Comparison of ENCODE assay signal across 9 mouse cellular contexts in genomic region chr5:44593522-44594218, GRCm38 (mm10).
DNase-seq lines count a peak whose midpoint lies in the region; ATAC-seq and TF ChIP-seq lines count a peak whose summit lies in the region.
"Had no signal": no experiment of that assay in that cellular context is flagged by ENCODE, and none has a peak within 500 bp of the region (broad histone marks: within the 10 kb centered on the region; RNA-seq: fewer than 3 reads in every experiment).

No protein-coding gene starts in this region.

- no peak overlapping the region for H3K4me2 ChIP-seq in forebrain, embryonic 14.5 days (ENCODE audit: low read length)
- H3K4me2 ChIP-seq in forebrain, embryonic 11.5 days (ENCODE audit: low read depth, low read length, severe bottlenecking) = no peak overlapping the region
- no peak overlapping the region for H3K4me2 ChIP-seq in midbrain, embryonic 15.5 days
- no peak overlapping the region; the same call in 1 of the 2 replicates for H3K4me2 ChIP-seq in liver, postnatal 0 days (ENCODE audit: low read depth, low read length)
- H3K4me2 ChIP-seq: liver, embryonic 13.5 days had no signal

- no peaks in the 10 kb centered on the region for H3K4me1 ChIP-seq in forebrain, embryonic 14.5 days (ENCODE audit: control insufficient read depth, insufficient read depth, low read length)
- H3K4me1 ChIP-seq in forebrain, embryonic 11.5 days (replicated peaks; ENCODE audit: control insufficient read depth, insufficient read depth, low read length) = no peaks in the 10 kb centered on the region
- H3K4me1 ChIP-seq in midbrain, embryonic 15.5 days = peaks cover 9% of the 10 kb centered on the region
- H3K4me1 ChIP-seq in liver, postnatal 0 days (ENCODE audit: insufficient read depth) = no peaks in the 10 kb centered on the region
- H3K4me1 ChIP-seq: liver, embryonic 13.5 days had no signal

- H3K27me3 ChIP-seq in forebrain, embryonic 14.5 days (replicated peaks; ENCODE audit: control insufficient read depth, insufficient read depth, low read length) = no peaks in the 10 kb centered on the region
- no peaks in the 10 kb centered on the region for H3K27me3 ChIP-seq in forebrain, embryonic 11.5 days (ENCODE audit: control insufficient read depth, insufficient read depth, low read length)
- H3K27me3 ChIP-seq in midbrain, embryonic 15.5 days (replicated peaks) = no peaks in the 10 kb centered on the region
- H3K27me3 ChIP-seq in liver, postnatal 0 days (ENCODE audit: insufficient read depth, low read length) = no peaks in the 10 kb centered on the region
- H3K27me3 ChIP-seq: liver, embryonic 13.5 days had no signal

- 71% methylated on average over 15 of the region's 15 CpGs for WGBS in forebrain, embryonic 14.5 days
- WGBS in forebrain, embryonic 11.5 days = 82% methylated on average over 15 of the region's 15 CpGs
- WGBS in midbrain, embryonic 15.5 days = 67% methylated on average over 15 of the region's 15 CpGs
- 77% methylated on average over 15 of the region's 15 CpGs for WGBS in liver, postnatal 0 days (ENCODE audit: insufficient replicate concordance)

- no peak overlapping the region for H3K4me3 ChIP-seq in forebrain, embryonic 14.5 days (ENCODE audit: low read depth, low read length)
- H3K4me3 ChIP-seq in forebrain, embryonic 11.5 days (ENCODE audit: low read depth, low read length) = no peak overlapping the region
- no peak overlapping the region for H3K4me3 ChIP-seq in midbrain, embryonic 15.5 days
- no peak overlapping the region for H3K4me3 ChIP-seq in liver, postnatal 0 days (ENCODE audit: low read depth, low read length)
- H3K4me3 ChIP-seq: liver, embryonic 13.5 days had no signal

- DNase-seq in forebrain, embryonic 14.5 days (ENCODE audit: low spot score) = peak; percentile 62
- DNase-seq in forebrain, embryonic 11.5 days (ENCODE audit: low spot score) = no peak
- peak; percentile 16 for DNase-seq in urinary bladder, postnatal 14 days (ENCODE audit: low spot score)
- no peak for DNase-seq in urinary bladder, adult 2 months (ENCODE audit: low spot score)
- DNase-seq in kidney, postnatal 4 days = peak; percentile 38 to 54
- DNase-seq in liver, postnatal 0 days = no peak
- DNase-seq: liver, embryonic 13.5 days had no signal

- TF ChIP-seq EP300 in liver, postnatal 0 days (IDR thresholded peaks at IDR 0.05; ENCODE audit: low read depth) = no peak

- no peak for TF ChIP-seq CTCF in liver, postnatal 0 days (IDR thresholded peaks at IDR 0.05; ENCODE audit: low read depth)

- peak overlapping the region; percentile 10; the same call in 1 of the 2 replicates for H3K27ac ChIP-seq in forebrain, embryonic 14.5 days (ENCODE audit: low read depth, low read length)
- H3K27ac ChIP-seq in forebrain, embryonic 11.5 days (ENCODE audit: low read depth, low read length) = no peak overlapping the region
- H3K27ac ChIP-seq in midbrain, embryonic 15.5 days = peak overlapping the region; percentile 70
- no peak overlapping the region for H3K27ac ChIP-seq in liver, postnatal 0 days (ENCODE audit: low read depth)
- H3K27ac ChIP-seq: liver, embryonic 13.5 days had no signal

- no peak for ATAC-seq in forebrain, embryonic 14.5 days
- no peak for ATAC-seq in forebrain, embryonic 11.5 days (replicated peaks; ENCODE audit: low FRiP score)
- peak; percentile 29; the same call in 1 of the 2 replicates for ATAC-seq in midbrain, embryonic 15.5 days (replicated peaks)
- ATAC-seq in megakaryocyte, adult 5-6 weeks (ENCODE audit: poor library complexity, severe bottlenecking) = no peak
- no peak for ATAC-seq in liver, postnatal 0 days

- H3K36me3 ChIP-seq in forebrain, embryonic 14.5 days (ENCODE audit: control insufficient read depth, insufficient read depth, low read length) = no peaks in the 10 kb centered on the region
- H3K36me3 ChIP-seq in forebrain, embryonic 11.5 days (ENCODE audit: control insufficient read depth, insufficient read depth, low read length) = no peaks in the 10 kb centered on the region
- no peaks in the 10 kb centered on the region for H3K36me3 ChIP-seq in midbrain, embryonic 15.5 days (replicated peaks)
- H3K36me3 ChIP-seq in liver, postnatal 0 days (replicated peaks; ENCODE audit: insufficient read depth, low read length) = no peaks in the 10 kb centered on the region
- H3K36me3 ChIP-seq: liver, embryonic 13.5 days had no signal

- no peak overlapping the region for H3K9ac ChIP-seq in forebrain, embryonic 14.5 days (ENCODE audit: low read length)
- no peak overlapping the region for H3K9ac ChIP-seq in forebrain, embryonic 11.5 days (ENCODE audit: low read length)
- no peak overlapping the region for H3K9ac ChIP-seq in midbrain, embryonic 15.5 days
- H3K9ac ChIP-seq in liver, postnatal 0 days (replicated peaks) = no peak overlapping the region
- H3K9ac ChIP-seq: liver, embryonic 13.5 days had no signal

- H3K9me3 ChIP-seq in forebrain, embryonic 14.5 days (replicated peaks; ENCODE audit: control insufficient read depth, low read length) = no peaks in the 10 kb centered on the region
- no peaks in the 10 kb centered on the region for H3K9me3 ChIP-seq in forebrain, embryonic 11.5 days (ENCODE audit: control insufficient read depth, low read length)
- H3K9me3 ChIP-seq in midbrain, embryonic 15.5 days = no peaks in the 10 kb centered on the region
- H3K9me3 ChIP-seq in liver, postnatal 0 days (ENCODE audit: low read length) = no peaks in the 10 kb centered on the region
- H3K9me3 ChIP-seq: liver, embryonic 13.5 days had no signal

Comparison
In these comparisons a context has a peak if more than half of its experiments do, and no peak if none do; other contexts are left out.
1. DNase-seq: peak in forebrain, embryonic 14.5 days (single experiment), urinary bladder, postnatal 14 days (single experiment) and kidney, postnatal 4 days (2 of 2); none in forebrain, embryonic 11.5 days (single experiment), urinary bladder, adult 2 months (single experiment) and liver, postnatal 0 days (single experiment).
2. H3K27ac ChIP-seq: peak in forebrain, embryonic 14.5 days (single experiment) and midbrain, embryonic 15.5 days (single experiment); none in forebrain, embryonic 11.5 days (single experiment) and liver, postnatal 0 days (single experiment).